Mouse (Mus musculus): ENCODE data around the gene Nwd2. TPM values are rescaled to one million over a fixed set of nuclear protein-coding genes. Genes with fewer than 3 reads are reported as not detected.

The Nwd2 gene
- total RNA-seq, 2 experiments from 2014 or later: 0.20 to 0.42 TPM

DNA sequence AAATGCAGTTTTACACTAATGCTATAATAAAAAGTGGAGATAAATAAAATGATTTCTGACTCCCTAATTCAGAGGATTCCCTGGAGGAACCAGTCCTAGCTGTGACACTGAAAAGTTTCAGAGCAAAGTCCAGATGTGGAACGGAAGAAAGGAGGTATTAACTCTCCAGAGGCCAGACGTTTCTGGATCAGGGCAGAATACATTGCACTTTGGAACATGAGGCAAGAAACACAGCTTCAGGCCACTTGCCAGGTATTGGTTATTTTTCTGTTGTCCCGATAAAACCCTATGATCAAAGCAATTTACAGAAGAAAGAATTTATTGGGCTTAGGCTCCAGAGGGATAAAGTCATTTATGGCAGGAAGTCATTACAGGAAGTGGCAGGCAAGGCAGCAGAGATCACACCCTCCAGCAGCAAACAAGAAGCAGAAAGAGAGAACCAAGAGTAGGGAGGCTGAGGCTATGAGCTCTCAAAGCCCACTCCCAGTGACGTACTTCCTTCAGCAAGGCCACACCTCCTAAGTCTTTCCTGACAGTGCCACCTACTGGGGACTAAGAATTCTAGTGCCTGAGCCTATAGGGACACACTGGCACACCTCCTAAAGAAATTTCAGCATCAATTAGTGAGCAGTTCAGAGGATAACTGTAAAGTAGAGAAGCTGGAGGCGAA, 106.3 kb downstream of the Nwd2 start:
- DNase-seq (ENCODE audit: low spot score in 2 of 2): no peak

DNA sequence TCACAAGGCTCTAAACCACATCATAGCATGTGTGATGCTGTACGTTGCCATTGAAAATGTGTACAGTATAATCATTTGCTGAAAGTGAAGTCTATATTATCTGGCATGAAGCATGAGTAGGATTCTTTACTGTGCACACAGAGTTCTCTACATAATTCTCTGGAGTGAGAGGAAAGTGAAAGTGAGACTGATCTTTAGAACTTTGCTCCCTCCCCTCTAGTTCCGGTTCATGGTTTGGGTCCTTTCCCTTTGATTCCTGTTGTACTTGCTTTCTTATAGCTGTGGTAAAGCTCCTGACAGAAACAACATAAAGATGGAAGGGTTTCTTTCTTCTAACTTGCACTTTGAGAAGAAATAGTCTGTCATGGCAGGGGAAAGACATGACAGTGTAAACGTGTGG, 107.0 kb downstream of the Nwd2 start:
- DNase-seq (ENCODE audit: low spot score in 2 of 2): no peak

DNA sequence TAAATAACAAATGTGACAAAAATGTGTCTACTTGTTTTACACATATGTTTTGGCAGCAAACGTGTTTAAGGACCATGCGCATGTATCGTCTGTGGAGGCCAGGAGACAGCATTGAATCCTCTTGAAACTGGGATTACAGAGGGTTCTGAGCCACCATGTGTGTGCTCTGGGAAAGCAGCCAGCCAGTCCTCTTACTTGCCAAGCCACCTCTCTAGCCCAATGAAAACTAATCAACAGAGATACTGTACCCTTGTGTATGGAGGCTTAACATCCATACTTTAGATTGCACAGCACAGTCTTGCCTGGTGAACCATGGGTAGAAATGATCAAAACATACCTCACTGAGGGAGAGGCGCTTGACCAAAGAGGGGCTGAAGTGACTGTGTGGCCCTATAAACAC, 117.0 kb downstream of the Nwd2 start:
- DNase-seq (ENCODE audit: low spot score in 2 of 2): no peak

DNA sequence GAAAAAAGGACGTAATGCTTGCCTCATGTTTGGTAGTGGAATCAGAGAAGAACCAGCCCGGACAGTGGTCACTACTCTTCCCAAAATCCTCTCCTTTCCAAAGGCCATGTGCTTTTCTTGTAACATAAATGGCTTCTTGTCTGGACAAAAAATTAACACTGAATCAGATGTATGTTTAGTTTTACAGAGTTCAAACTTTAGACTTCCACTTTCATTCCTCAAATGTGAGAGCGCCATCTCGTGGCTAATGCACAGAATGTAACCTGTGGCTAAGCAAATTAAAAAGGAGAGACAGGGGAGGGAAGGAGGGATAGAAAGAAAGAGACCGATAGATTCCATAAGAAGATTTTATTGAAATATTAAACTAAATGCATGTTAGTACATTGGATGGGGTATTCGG, 117.8 kb downstream of the Nwd2 start:
- peak in 1 of 2 experiments; percentile 12 for DNase-seq (ENCODE audit: low spot score in 2 of 2)

DNA sequence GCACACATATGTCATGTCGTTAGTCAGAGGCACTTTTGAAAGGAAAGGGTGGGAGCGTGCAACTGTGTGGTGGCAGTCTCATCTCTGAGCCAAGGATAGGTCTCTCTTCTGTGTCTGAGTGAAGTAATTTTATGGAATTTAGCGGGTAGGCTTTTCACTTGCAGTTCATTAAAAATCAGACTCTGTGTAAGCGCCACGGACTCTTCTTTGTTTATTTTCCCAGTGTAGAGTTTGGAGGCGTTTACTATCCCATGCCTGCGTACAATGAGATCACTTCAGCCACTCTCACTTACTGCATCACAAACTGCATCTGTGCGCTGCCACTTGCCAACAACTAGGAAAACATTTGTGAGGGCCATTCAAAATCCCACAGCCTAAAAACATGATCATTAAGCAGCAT, 118.6 kb downstream of the Nwd2 start:
- no peak for DNase-seq (ENCODE audit: low spot score in 2 of 2)

DNA sequence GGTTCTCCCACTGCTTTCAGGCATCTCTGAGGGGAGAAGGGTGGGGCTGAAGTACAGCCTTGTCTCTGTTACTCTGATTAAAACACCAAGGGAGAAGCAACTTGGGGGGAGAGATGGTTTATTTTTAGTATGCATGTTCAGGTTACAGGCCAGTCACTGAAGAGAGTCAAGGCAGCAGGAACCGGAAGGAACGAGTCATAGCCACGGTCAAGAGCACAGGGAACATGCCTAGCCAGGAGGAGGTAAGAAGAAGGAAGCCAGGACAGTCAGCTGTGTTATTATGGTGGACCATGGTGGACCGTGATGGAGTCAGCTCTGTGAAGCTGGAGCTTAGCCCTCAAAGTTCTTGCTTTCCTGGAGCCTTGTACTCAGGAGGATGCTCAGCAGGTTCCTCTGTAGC, 119.3 kb downstream of the Nwd2 start:
- no peak for DNase-seq (ENCODE audit: low spot score in 2 of 2)

DNA sequence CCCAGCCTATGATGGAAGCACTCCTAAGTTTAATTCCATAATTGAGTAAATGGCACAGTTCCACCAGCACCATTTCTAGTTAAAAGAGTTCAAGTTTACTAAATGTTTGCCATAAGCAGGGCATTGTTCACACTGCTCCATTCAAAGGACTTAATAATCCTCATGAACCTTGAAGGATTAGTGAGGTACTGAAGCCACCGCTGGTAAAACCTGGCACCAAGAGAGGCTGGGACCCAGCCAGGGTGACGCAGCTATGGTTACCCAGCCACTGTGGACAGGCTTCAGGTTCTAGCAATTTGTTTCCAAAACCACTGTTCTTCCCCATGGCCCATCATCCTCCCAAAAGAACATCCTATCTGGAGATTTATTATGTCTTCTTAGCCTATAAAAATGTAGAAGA, 124.1 kb downstream of the Nwd2 start:
- no peak for DNase-seq (ENCODE audit: low spot score in 2 of 2)

DNA sequence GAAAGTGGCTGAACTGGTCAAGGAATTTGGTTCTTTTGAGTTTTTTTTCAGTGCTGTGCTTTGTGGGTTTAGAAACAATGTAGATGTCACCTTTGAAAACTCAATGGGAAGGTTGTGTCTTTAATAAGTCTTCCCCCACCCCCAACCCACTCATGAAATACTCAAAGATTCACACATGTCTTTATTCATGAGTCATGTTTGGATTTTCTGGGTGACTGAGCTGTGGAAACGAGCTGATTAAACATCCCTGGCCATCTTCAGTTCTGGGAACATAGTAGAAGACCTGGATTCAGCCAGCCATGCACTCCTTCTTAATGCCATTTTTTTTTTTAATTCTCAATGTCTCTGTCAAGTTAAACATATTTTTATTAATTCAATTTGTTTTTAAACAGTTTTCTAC, 124.7 kb downstream of the Nwd2 start:
- no peak for DNase-seq (ENCODE audit: low spot score in 2 of 2)

DNA sequence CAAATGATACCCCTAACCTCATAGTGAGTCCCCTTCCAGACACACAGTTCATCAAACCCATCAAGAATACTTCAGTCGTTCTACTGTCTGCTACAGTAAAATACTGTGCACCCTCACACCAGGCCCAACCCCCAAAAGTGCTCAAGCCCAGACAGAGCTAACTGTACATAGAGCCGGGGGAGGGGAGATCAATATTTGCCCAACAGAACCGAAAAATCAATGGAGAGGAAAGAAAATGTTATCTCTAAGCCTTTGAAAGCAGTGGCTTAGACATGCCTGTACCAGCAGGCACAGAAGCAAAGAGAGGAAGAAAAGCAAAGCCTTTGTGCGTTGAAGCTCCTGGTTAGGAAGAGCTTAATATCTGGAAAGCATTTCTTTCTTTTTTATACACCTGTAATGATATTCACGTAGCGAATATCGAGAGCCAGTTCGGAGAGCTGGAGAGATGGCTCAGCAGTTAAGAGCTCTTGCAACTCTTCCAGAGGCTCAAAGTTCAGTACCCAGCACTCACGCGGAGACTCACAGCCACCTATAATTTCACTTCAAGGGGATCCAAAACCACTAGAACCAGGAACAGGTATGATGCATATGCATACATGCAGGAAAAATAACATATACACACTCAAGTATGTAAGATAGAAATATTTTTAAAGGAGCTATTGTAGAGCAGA, 139.4 kb downstream of the Nwd2 start:
- DNase-seq (ENCODE audit: low spot score in 2 of 2): no peak

DNA sequence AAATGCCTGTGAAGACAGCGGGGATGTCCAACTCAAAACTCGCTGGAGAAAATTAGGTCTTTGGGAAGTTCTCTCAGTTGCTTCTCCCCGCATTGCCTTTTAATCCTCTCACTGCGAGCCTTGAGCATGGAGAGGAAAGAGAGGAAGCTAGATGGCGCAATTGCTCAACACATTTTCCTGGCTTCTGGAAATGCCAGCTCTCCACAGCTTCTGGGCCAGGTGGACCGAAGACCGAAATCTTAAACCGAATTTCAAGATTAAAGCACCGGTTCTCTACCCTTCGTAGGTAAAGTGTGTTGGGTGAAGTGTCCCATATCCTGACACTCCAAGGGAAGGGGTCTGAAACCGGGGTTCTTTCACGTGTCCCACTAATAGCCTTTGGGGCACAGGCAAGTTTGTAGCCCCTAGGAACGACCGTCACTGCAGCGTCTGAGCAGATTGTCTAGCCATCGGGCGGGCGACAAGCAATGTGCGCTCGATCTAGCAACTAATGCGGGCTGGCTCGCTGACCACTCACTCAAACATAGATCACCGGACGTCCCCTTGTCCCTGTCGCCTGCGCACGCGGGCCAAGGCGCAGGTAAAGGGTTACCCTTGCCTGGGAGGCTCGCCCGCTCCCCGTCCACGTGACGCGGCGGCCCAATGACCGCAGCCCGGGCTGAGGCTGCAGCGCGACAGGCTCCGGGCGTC, 163.1 kb downstream of the Nwd2 start, which contains the start of gene 0610040J01Rik:
TSS of gene 0610040J01Rik (plus strand) at position 545 of the 690 bp plus-strand sequence.
- peak in 1 of 2 experiments; percentile 26 for DNase-seq (ENCODE audit: low spot score in 2 of 2)

DNA sequence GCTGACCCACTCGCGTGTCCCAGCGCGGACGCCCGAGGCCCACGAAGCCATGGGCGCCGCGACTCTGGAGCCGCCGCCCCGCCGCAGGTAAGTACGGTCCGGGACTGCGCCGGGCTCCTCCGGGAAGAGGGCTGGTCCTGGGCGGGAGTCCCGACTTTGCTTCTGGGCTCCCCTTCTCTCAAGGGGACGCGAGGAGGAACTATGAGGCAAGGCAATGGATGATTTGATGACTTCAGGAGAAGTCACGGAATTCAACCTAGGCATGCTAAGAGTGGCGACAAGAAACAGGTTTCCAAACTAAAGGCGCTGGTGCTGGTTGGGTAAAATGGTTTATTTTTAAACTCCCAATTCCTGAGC, 163.6 kb downstream of the Nwd2 start:
- no peak for DNase-seq (ENCODE audit: low spot score in 2 of 2)

DNA sequence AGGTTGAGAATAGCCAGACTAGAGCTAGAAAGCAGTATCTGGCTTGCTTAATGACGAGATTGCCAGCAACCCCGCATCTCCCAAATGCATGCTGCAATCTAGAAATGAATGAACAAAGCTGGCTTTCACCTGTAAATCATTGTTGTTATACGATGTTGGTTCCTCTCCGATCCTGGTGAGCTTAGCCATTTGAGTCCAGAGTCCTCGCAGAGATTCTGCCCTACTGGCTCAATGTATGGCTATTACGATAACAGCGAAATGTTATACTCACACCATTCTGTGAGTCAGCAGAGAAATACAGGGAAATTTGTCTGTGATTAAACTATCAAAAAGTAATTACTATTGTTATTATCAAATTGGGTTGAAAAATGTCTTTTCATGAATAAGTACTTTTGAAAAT, 167.7 kb downstream of the Nwd2 start:
- no peak for DNase-seq (ENCODE audit: low spot score in 2 of 2)

DNA sequence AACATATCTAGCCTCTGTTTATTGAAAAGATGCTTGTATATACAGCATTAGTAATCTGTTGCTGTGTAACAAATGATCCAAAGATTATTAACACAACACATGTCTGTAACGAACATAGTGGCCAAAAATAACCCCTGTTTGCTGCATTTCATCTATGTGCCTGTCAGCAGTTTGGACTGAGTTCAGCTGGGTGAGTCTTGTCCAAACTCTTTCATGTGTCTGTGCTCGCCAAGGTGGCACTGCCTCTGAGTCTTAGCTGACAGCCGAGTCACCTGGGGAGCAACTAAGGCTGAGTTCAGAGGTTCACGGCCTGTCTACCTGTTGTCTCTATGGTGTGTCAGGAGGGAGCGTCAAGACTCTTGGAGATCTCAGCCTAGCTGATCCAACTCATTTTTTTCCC, 168.4 kb downstream of the Nwd2 start:
- DNase-seq (ENCODE audit: low spot score in 2 of 2): no peak

DNA sequence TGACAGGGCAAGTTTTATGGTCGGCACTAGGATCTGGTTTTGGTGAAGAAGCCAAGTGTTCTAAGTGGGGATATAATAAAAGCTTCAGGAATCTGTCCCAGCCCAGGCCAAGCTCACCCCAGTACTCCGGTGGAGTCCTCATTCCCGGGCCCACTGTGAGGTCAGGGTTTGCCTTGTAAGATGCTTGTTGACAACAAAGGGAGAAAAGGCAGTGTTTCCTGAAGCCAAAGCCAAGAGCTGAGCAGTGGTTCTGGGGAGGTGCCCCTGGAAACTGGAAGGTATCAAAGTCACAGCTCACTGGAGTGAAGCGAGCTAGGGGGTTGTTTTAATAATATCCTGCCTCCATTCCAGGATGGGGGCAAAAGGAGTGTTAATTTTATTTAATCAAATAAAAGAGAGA, 170.1 kb downstream of the Nwd2 start:
- no peak for DNase-seq (ENCODE audit: low spot score in 2 of 2)

DNA sequence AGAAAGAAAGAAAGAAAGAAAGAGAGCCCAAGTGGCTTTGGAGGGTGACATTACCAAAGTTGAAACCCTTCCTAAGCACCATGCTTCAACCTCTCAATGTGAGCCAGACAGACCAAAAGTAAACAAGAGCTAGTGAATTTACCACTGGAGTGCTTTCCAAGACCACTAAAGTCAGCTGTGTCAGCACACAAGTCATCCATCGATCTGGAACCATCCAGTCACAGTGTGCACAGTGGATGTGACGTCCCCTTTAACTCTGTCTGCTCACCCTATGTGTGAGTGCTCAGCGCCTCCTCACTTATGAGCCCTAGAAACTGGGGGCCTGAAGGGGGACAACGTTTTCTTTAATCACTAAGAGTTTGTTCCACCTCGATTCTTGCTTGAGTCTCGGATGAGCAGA, 170.6 kb downstream of the Nwd2 start:
- DNase-seq (ENCODE audit: low spot score in 2 of 2): no peak

DNA sequence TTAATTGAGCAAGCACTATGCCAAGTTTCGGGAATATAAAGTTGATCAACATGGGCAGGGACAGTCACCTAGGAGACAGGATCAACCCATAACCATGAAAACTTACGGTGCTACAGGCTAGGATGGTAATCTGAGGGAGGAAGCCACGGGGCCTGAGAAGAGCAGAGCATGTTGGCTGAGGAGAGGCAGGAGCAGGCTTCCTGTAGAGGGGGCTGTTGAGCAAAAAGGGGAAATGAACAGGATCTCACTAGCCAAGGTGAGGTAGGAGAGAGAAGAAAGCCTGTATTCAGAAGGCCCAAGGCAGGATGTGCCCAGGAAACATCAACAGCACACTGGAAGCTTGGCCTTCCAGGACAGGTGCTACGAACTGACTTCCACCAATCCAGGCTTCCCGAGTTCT, 172.3 kb downstream of the Nwd2 start:
- no peak for DNase-seq (ENCODE audit: low spot score in 2 of 2)

DNA sequence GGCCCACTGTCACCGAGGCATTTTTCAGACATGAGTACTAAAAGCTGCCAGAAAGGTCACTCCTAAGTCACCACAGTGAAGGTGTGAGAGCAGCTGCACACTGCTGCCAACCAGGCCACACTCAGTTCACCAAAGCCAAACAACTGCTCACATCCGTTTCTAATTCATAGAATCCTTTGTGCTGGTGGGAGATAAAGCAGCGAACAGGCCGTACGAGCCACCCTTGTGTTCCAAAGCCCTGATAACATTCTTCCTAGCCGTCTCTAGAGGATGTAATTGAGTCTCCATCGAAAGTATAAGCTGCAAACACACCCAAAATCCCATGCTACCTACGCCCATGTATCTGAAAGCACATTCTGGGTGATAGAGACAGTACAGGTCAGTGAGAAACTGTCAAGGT, 173.0 kb downstream of the Nwd2 start:
- DNase-seq (ENCODE audit: low spot score in 2 of 2): no peak

DNA sequence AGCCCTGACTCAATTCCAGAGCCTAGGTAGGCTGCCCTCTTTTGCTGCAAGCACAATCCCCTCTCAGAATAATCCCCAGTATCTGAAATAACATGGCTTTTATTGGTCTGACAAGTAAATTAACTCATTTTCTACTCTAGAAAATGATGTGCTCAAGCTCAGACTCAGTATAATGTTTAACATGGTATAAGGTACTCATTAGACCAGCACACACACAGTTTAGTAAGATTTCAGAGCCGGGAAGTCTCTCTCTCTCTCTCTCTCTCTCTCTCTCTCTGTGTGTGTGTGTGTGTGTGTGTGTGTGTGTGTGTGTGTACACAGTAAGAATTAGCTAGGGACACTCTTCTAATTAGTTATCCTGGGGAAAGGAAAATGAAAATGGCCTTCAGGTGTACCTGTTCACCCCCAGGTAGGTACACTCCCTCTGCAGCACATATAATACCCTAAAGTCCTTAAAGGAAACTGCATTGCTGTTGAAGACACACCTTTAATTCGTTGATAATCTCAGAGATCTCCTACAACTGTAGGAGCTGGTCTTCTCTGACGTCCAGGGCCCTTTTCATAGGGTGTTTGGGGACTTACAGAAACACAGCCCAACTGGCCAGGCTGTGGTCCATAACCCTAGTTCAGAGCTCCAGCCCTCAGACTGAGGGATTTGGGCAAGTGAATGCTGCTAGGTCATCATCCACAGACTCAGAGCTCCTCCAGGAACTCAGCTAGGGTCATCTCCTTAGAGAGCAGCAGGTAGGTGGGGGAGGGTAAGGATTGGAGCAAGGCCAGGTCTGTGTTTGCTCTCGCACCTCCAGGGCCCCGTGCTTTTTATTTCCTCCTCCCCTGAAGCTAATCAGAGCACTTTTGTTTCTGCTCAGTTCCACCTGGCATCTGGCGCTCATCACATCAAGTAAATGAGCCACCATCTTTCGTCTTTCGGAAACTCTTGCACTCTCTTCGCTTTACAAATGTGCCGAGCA, 174.7 kb downstream of the Nwd2 start:
- DNase-seq (ENCODE audit: low spot score in 2 of 2): no peak

DNA sequence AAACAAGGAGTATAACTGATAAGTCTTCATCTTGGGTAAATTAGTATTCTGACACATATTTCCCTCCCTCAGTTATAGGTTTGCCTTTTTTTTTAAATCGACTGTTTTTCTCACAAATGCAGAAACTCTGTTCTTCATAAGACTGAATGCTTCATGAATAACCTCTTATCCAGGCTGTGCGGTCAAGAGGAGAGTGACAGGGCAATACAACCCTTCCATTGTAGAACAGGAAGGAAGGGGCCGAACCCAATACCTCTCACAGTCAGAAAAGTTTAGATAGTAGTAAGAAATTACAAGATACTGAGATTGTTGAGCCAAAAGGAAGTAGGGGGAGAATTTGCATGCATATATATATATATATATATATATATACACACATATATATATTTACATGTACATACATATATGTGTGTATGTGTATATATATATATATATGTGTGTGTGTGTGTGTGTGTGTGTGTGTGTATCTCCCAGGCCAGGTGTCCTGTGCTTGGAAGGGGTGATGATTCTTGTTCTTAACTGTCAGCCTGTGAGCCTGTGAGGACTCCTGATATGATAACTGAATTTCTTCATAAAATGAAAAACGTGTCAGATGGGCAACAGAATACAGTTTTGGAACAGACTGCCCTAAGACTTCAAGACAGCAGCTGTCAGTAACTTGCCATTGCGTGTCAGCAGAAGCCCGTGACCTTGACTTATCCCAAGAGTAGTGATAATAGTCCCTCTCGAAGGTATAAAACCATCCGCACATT, 175.9 kb downstream of the Nwd2 start:
- no peak for DNase-seq (ENCODE audit: low spot score in 2 of 2)

DNA sequence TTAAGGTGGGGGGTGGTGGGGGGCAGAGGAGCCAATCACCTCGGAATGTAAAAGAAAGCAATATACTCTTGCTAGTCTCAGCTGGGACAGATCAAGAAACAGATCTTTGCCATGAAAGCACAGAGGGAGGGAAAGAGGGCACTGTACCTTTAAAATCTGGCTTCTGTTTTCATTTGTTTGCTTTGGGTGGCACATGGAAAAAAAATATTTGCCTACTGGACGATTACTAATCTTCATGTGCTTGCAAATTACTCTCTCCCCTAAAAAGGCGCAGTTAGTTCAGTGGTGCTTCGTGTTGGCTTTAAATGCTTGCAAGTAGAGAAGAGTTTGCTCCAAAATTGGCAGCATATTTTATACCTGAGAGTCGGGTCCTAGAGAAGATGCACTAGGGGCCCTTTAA, 177.0 kb downstream of the Nwd2 start:
- no peak for DNase-seq (ENCODE audit: low spot score in 2 of 2)

DNA sequence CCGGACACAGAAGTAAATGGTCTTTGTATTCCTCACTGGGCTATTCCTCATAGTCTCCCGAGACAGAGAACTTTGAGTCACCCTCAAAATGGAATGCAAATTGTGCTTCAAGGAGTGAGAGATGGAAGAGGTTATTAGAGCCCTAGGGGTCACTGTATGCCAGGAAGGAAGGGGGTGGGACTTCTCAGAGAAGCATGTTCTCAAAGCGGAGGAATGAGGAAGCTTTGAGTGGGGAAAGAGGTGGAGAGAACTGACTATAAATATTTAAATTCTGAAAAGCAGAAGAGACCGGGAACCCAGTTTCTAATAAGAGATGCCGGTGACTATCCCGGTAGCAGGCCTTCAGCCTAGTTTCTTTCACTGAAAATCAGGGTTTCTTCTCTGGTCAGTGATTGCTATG, 178.1 kb downstream of the Nwd2 start:
- no peak for DNase-seq (ENCODE audit: low spot score in 2 of 2)

Data from adrenal gland, postnatal 4 days (tissue).